Mouse (Mus musculus): ENCODE results near the gene Card10. TPM values are rescaled to one million over a fixed set of nuclear protein-coding genes. Genes with fewer than 3 reads are reported as not detected.

Card10 gene
- polyA plus RNA-seq (2012; rRNA removed) (9.0 and 12.4 TPM in 2 replicates), polyA plus RNA-seq (2014; fragmentation: Nextera tagmentation; extraction: Ambion mirVana) (4.4 and 5.1 TPM in 2 replicates)

DNA sequence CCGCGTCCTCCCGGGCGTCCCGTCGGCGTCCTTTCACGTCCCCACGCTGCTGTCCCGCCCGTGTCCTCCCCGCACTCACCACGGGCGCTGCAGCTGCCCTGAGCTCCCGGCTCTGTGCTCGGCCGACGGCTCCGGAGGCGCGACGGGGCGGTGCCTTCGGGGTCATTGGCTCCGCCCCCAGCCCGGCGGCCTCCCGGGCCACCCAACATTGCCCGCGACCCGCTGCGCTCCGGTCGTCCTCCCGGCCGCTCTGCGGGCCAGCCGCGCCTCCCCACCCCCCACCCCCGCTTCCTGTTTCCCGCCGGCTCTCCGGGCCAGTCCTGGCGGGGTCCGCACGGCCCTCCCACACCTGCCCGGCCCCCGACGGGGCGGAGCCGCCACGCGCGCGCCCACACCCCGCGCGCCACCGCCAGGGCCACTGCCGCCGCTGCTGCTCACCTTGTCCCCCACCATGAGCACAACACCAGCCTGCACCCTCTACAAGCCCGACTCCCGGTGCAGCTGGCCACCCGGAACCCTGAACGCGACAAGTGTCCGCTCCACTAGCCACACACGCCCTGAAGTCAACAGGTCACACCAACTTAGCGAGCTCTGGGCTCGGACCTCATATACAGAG lies at the start of gene Card10:
Card10 (minus strand) TSS at position 267 of the 616 bp plus-strand sequence.
- no peaks in the 10 kb centered on the region for H3K9me3 ChIP-seq (ENCODE audit: control insufficient read depth, low read length)
- no peak within 1 kb of the TSS for H3K27ac ChIP-seq (replicated peaks; ENCODE audit: low read depth, low read length)
- peaks cover 70% of the 10 kb centered on the region for H3K27me3 ChIP-seq (ENCODE audit: control insufficient read depth, insufficient read depth, low read length)
- H3K36me3 ChIP-seq (ENCODE audit: control insufficient read depth, insufficient read depth, low read length): no peaks in the 10 kb centered on the region
- peaks cover 3% of the 10 kb centered on the region; the same call in 1 of the 2 replicates for H3K4me1 ChIP-seq (ENCODE audit: control insufficient read depth, insufficient read depth, low read length)
- peak within 1 kb of the TSS; percentile 57 for H3K4me3 ChIP-seq (replicated peaks; ENCODE audit: low read length)
- peak within 1 kb of the TSS; percentile 94 for H3K4me2 ChIP-seq (replicated peaks; ENCODE audit: low read depth, low read length, severe bottlenecking)
- no peak for TF ChIP-seq POLR2A (IDR thresholded peaks at IDR 0.05; ENCODE audit: borderline replicate concordance, extremely low read depth, insufficient read depth, insufficient read length)
- DNase-seq (ENCODE audit: low spot score) (no peak), ATAC-seq (ENCODE audit: low FRiP score, low read depth) (peak; percentile 17; the same call in 1 of the 2 replicates)
- peak within 1 kb of the TSS; percentile 55 for H3K9ac ChIP-seq (ENCODE audit: low read depth, low read length, severe bottlenecking)
- 2% methylated on average over 38 of the region's 70 CpGs for WGBS

DNA sequence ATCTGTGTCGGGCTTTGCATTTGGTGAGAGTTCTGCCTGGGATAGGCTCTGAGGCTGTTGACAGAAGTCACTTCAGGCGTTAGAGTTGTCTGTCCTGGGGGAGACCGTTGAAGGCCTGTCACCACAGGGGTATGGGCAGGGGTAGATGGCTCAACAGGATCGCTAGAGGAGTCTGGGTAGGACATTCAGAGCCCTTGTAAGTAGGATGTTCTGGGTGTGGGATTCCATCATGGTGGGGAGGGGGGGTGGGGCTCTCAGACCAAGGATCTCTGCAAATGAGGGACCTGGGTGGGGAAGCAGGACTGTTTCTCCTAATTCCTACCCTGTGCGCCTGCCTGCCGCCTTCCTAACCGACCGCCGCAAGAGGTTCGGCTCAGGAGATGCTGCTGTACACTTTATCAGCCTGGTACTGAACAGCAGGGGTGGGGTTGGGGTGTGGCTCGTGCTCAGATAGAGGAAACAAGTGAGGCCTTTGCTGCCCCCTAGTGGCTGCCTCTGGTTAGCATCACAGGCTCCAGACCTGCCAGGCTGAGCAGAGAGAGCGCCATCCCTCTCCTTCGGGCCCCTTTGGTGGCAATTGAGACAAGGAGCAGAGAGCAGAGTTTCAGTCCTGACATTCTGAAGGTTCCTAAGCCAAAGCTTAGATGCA lies 48.8 kb upstream of the Card10 start:
- H3K27ac ChIP-seq (replicated peaks; ENCODE audit: low read depth, low read length): no peak overlapping the region
- H3K4me1 ChIP-seq (ENCODE audit: control insufficient read depth, insufficient read depth, low read length): 0 out of 2 replicates have a peak, but pooled peaks cover 3% of the 10 kb centered on the region
- no peak overlapping the region for H3K4me3 ChIP-seq (replicated peaks; ENCODE audit: low read length)
- DNase-seq (ENCODE audit: low spot score): peak; percentile 91
- peak overlapping the region; percentile 29 for H3K4me2 ChIP-seq (replicated peaks; ENCODE audit: low read depth, low read length, severe bottlenecking)
- peaks cover 4% of the 10 kb centered on the region; the same call in 1 of the 2 replicates for H3K36me3 ChIP-seq (ENCODE audit: control insufficient read depth, insufficient read depth, low read length)
- 16% methylated on average over 12 of the region's 13 CpGs for WGBS
- H3K9ac ChIP-seq (ENCODE audit: low read depth, low read length, severe bottlenecking): no peak overlapping the region
- no peak for TF ChIP-seq POLR2A (IDR thresholded peaks at IDR 0.05; ENCODE audit: borderline replicate concordance, extremely low read depth, insufficient read depth, insufficient read length)
- peak; percentile 84 for ATAC-seq (ENCODE audit: low FRiP score, low read depth)
- H3K9me3 ChIP-seq (ENCODE audit: control insufficient read depth, low read length): no peaks in the 10 kb centered on the region
- no peaks in the 10 kb centered on the region for H3K27me3 ChIP-seq (ENCODE audit: control insufficient read depth, insufficient read depth, low read length)

DNA sequence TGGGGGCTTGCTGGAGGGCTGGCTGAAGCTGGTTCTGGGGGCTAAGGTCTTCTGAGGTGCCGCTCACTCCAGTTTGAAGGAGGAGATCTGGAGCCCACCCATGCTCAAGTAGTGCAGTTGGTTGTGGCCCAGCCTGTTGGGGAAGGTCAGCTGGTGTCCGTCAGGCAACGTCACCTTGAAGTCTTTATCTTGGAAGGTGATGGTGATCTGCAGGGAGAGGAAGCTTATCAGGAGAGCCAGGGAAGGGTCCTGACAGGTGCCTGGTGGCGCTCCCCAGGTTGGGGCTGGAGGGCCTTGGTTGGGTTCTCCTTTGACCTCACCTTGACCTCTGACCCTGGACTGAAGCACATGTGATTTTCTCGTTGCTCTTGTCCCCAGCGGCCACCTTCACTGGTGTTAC lies 48.1 kb upstream of the Card10 start:
- Histone ChIP-seq H3K27me3 (ENCODE audit: control insufficient read depth, insufficient read depth, low read length) (no peaks in the 10 kb centered on the region), H3K9ac (ENCODE audit: low read depth, low read length, severe bottlenecking) (no peak overlapping the region), H3K4me3 (replicated peaks; ENCODE audit: low read length) (no peak overlapping the region), H3K4me2 (replicated peaks; ENCODE audit: low read depth, low read length, severe bottlenecking) (no peak overlapping the region), H3K27ac (replicated peaks; ENCODE audit: low read depth, low read length) (no peak overlapping the region), H3K4me1 (ENCODE audit: control insufficient read depth, insufficient read depth, low read length) (0 out of 2 replicates have a peak, but pooled peaks cover 3% of the 10 kb centered on the region), H3K36me3 (ENCODE audit: control insufficient read depth, insufficient read depth, low read length) (peaks cover 4% of the 10 kb centered on the region; the same call in 1 of the 2 replicates), H3K9me3 (ENCODE audit: control insufficient read depth, low read length) (no peaks in the 10 kb centered on the region)
- ATAC-seq (ENCODE audit: low FRiP score, low read depth) (no peak), DNase-seq (ENCODE audit: low spot score) (no peak)
- WGBS: 72% methylated on average over 6 of the region's 6 CpGs
- no peak for TF ChIP-seq POLR2A (IDR thresholded peaks at IDR 0.05; ENCODE audit: borderline replicate concordance, extremely low read depth, insufficient read depth, insufficient read length)

DNA sequence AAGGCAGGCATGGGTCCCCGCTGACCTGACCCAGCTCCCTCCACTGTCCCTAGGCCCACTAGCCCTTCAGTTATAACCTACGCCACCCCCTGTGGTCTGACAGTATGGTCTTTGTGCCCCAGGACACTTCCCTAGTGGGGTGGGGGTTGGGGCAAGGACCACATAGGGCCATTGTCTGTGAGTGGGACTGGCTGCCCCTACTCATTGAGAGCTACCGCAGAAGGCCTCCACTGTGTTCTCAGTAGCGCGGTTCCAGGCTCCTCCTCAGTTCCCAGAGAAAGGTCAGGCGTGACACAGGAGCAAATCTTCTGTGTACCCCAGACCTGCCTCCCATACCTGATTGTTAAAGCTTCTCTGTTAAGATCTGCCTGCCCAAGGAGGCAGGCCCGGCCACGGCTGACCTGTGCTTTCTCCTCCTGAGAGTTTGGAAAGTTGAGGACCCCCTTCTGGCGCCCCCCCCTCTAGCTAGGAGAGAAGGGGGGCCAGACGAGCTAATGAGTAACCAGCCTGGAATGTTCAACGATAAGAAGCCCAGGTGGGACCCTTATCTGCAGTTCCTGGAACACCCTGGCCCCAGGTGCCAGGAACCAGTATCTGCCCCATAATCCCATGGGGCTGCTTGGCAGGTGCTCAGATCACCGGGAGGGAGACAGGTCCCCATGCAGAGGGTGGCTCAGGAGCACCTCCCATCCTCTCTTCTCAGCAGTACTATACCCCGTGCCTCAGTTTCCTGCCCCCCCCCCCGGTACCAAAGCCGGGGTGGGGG lies 47.4 kb upstream of the Card10 start:
- DNase-seq (ENCODE audit: low spot score): no peak
- 76% methylated on average over 15 of the region's 15 CpGs for WGBS

DNA sequence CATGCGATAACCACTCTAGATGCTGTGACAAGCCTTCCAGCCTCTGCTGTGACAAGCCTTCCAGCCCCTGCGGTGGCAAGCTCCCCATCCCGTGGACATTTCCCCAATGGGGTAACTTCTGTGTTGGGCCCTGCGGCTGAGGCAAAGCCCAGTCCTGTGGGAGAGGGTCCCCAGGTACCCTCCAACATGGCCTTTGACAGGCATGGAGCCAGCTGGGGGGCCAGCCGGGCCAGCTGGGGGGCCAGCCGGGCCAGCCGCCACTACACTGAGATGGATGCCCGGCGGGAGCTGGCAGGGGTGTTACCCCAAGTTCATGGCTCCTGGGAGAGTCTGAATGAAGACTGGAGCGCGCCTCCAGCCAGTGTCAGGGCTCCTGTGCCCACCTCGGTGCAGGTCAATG lies 46.6 kb upstream of the Card10 start:
- Histone ChIP-seq H3K9ac (ENCODE audit: low read depth, low read length, severe bottlenecking) (no peak overlapping the region), H3K4me3 (replicated peaks; ENCODE audit: low read length) (no peak overlapping the region), H3K27ac (replicated peaks; ENCODE audit: low read depth, low read length) (no peak overlapping the region), H3K36me3 (ENCODE audit: control insufficient read depth, insufficient read depth, low read length) (peaks cover 4% of the 10 kb centered on the region; the same call in 1 of the 2 replicates), H3K4me1 (ENCODE audit: control insufficient read depth, insufficient read depth, low read length) (peaks cover 11% of the 10 kb centered on the region; the same call in 1 of the 2 replicates), H3K4me2 (replicated peaks; ENCODE audit: low read depth, low read length, severe bottlenecking) (no peak overlapping the region), H3K9me3 (ENCODE audit: control insufficient read depth, low read length) (no peaks in the 10 kb centered on the region), H3K27me3 (ENCODE audit: control insufficient read depth, insufficient read depth, low read length) (no peaks in the 10 kb centered on the region)
- DNase-seq (ENCODE audit: low spot score): no peak
- 82% methylated on average over 10 of the region's 12 CpGs for WGBS
- TF ChIP-seq POLR2A (IDR thresholded peaks at IDR 0.05; ENCODE audit: borderline replicate concordance, extremely low read depth, insufficient read depth, insufficient read length): no peak
- no peak for ATAC-seq (ENCODE audit: low FRiP score, low read depth)

More for the DNA sequence above, 47.4 kb upstream of the Card10 start:
- no peak for TF ChIP-seq POLR2A (IDR thresholded peaks at IDR 0.05; ENCODE audit: borderline replicate concordance, extremely low read depth, insufficient read depth, insufficient read length)
- Histone ChIP-seq H3K4me1 (ENCODE audit: control insufficient read depth, insufficient read depth, low read length) (peaks cover 5% of the 10 kb centered on the region; the same call in 1 of the 2 replicates), H3K27me3 (ENCODE audit: control insufficient read depth, insufficient read depth, low read length) (no peaks in the 10 kb centered on the region), H3K36me3 (ENCODE audit: control insufficient read depth, insufficient read depth, low read length) (peaks cover 4% of the 10 kb centered on the region; the same call in 1 of the 2 replicates), H3K4me3 (replicated peaks; ENCODE audit: low read length) (no peak overlapping the region), H3K4me2 (replicated peaks; ENCODE audit: low read depth, low read length, severe bottlenecking) (no peak overlapping the region), H3K9ac (ENCODE audit: low read depth, low read length, severe bottlenecking) (no peak overlapping the region), H3K9me3 (ENCODE audit: control insufficient read depth, low read length) (no peaks in the 10 kb centered on the region), H3K27ac (replicated peaks; ENCODE audit: low read depth, low read length) (no peak overlapping the region)
- ATAC-seq (ENCODE audit: low FRiP score, low read depth): no peak
